ENCODE assay signal across 8 mouse cellular contexts in genomic region chr1:153035328-153035944, GRCm38 (mm10).
A peak's percentile ranks its signal among the peaks of the same experiment; 100 is the strongest.
DNase-seq lines count a peak whose midpoint lies in the region; ATAC-seq and TF ChIP-seq lines count a peak whose summit lies in the region.
"Had no signal": no experiment of that assay in that cellular context is flagged by ENCODE, and none has a peak within 500 bp of the region (broad histone marks: within the 10 kb centered on the region; RNA-seq: fewer than 3 reads in every experiment).

No protein-coding gene starts in this region.

- H3K36me3 ChIP-seq in ES-Bruce4 (ENCODE audit: control insufficient read depth, insufficient read depth, low read length, poor library complexity, severe bottlenecking), result no peaks in the 10 kb centered on the region
- H3K36me3 ChIP-seq: limb, embryonic 15.5 days had no signal

- no peak for TF ChIP-seq EP300 in ES-Bruce4 (IDR thresholded peaks at IDR 0.05; ENCODE audit: insufficient read depth, low read depth, low read length)

- H3K9me3 ChIP-seq in ES-Bruce4 (replicated peaks; ENCODE audit: control insufficient read depth, insufficient read depth, low read length, poor library complexity, severe bottlenecking), result no peaks in the 10 kb centered on the region
- H3K9me3 ChIP-seq: limb, embryonic 15.5 days had no signal

- ATAC-seq in activated CD4-positive, CD25-positive, alpha-beta regulatory T cell, adult 4 months, result peak; percentile 34
- ATAC-seq in granulocyte monocyte progenitor cell, adult 5-6 weeks (replicated peaks; ENCODE audit: poor library complexity, severe bottlenecking), result peak; percentile 42

- TF ChIP-seq POLR2A in ES-Bruce4 (IDR thresholded peaks at IDR 0.05; ENCODE audit: insufficient read depth, low read length), result no peak

- H3K27ac ChIP-seq in ES-Bruce4 (ENCODE audit: insufficient read depth, low read length), result no peak overlapping the region
- H3K27ac ChIP-seq: limb, embryonic 15.5 days had no signal

- peak; percentile 57 for TF ChIP-seq CTCF in ES-Bruce4 (IDR thresholded peaks at IDR 0.05; ENCODE audit: low read depth, low read length)

- no peak overlapping the region for H3K9ac ChIP-seq in ES-Bruce4 (ENCODE audit: low read depth, poor library complexity, severe bottlenecking)
- H3K9ac ChIP-seq: limb, embryonic 15.5 days had no signal

- peaks cover 21% of the 10 kb centered on the region for H3K4me1 ChIP-seq in ES-Bruce4 (ENCODE audit: control insufficient read depth, insufficient read depth, low read length)

- H3K4me3 ChIP-seq in ES-Bruce4 (ENCODE audit: low read depth, low read length), result no peak overlapping the region
- H3K4me3 ChIP-seq: limb, embryonic 15.5 days had no signal

- no peaks in the 10 kb centered on the region for H3K27me3 ChIP-seq in ES-Bruce4 (ENCODE audit: control insufficient read depth, insufficient read depth, low read length, poor library complexity, severe bottlenecking)
- H3K27me3 ChIP-seq: limb, embryonic 15.5 days had no signal

- DNase-seq in embryo, embryonic 10 days (ENCODE audit: low spot score), result peak; percentile 83
- DNase-seq in layer of hippocampus, adult 8-10 months (ENCODE audit: low spot score in 2 of 2), result peak; percentile 47 to 76
- DNase-seq in lung, postnatal 25 days (ENCODE audit: low spot score), result peak; percentile 41
- peak; percentile 84 for DNase-seq in right cerebral cortex, postnatal 14 days
